Mouse (Mus musculus) cerebellum, postnatal 14 days (tissue): ENCODE results near the gene Gm2007.
"Not testable (repeated sequence)": the region's sequence is repeated elsewhere in the genome, so short reads cannot be mapped to it uniquely, and the experiment has no call there.

Source experiments
- DNase-seq, 2 experiments: peaks; one replicate each; pipeline ENCODE4 v3.0.0; 2021; ENCODE audit warnings: mixed read lengths in 2 of 2

Gm2007 gene

GRCm38 (mm10) chr2:175741237-175741636, at the start of gene Gm2007:
Gene Gm2007 (plus strand): TSS chr2:175741537.
- DNase-seq, result not testable (repeated sequence)

GRCm38 (mm10) chr2:175703546-175703945, 37.8 kb upstream of the Gm2007 start, which contains the start of gene Zfp969:
Gene Zfp969 (minus strand): TSS chr2:175703646.
- DNase-seq, result not testable (repeated sequence)

GRCm38 (mm10) chr2:175800993-175801392, 59.7 kb downstream of the Gm2007 start, which contains the start of gene Gm14288:
Gene Gm14288 (minus strand): TSS chr2:175801093.
- not testable (repeated sequence) for DNase-seq
